Mouse (Mus musculus) MN1 (cell line): Measurements from ENCODE around the gene Mettl5.
A peak's percentile ranks its signal among the peaks of the same experiment; 100 is the strongest.

Experiments
- DNase-seq: peaks from one replicate; pipeline ENCODE4 v3.0.0-alpha.2; 2016; ENCODE audit warnings: low spot score

Mettl5 gene

DNA sequence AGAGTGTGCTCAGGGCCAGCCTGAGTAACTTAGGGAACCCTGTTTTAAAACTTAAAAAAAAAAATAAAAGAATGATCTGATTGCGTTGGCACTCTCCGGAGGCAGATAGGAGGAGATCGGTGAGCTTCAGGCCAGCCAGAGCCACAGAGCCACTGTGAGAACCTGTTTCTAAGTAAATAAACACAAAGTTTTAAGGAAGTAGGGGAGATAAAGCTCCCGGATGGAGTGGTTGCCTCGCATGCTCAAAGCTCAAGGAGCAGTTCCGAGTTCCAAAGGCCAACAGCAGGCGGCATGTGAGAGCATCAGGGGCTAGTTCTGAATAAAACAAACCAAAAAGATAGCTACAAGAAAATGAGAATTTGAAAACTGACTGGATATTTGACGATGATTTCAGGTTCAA is 29.0 kb downstream of the Mettl5 start:
- no peak for DNase-seq

DNA sequence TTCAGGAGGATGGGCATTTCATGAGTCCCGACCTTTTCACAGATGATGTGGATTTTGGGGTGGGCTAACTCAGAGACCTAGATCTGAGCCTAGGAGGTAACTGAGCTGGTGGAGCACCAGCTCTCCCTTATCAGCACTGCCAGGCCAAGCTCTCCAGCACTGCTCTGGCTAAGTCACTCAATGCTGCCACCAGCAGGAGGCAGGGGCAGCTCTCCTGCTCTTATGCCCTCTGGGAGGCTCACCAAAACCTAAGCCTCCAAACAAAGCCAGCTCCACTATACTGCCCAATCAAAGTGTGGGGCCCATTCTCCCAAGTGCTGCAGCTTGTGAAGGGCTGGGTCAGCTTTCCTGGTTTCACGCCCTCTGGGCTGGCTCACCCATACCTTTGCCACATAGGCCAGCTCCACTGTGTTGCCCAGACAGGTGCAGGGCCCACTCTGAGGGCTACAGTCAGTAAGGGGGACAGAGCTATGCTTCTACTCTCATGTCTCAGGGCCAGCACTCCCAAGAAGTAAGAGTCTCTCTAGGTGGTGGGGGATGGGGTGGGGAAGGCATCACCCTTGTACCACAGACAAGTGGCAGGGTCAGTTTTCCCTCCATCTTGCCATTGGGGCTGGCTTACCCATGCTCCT is 33.9 kb downstream of the Mettl5 start:
- DNase-seq = no peak

DNA sequence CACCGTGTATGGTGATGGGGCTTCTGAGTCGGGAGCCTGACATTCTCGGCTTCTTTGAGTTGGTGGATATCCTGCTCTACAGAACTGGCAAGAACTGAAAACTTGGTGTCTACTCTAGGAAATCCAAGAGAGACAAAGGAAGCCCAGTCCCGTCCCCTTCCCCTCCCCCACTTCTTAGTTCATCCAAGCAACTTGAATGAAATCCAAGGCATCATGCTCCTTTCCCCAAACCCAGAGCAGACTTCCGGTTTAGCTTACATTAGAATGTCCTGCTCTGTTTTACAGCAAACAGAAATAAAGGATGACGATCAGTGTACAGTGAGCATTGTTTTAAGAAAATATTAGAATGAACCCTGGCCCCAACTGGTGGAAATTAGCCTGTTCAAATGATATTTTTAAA is 36.2 kb downstream of the Mettl5 start:
- no peak for DNase-seq

DNA sequence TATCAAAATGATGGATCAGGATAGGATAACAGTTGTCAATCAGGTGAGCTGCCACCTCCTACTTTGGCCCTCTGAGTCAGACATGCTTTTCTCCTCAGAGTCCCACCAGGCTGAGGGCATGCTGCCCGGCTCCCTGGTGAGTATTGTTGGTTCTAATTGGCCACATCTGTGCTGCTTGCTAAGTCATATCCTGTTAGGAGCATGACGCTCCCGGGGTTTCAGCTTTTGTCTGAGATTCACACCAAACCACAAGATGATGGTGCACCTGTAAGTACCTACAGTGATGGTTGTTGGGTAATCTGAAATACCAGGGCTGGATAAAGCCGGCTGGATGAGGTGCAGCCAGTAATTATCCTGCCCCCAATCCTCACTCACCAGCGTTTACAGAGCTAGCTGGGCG is 45.2 kb downstream of the Mettl5 start:
- DNase-seq = no peak

DNA sequence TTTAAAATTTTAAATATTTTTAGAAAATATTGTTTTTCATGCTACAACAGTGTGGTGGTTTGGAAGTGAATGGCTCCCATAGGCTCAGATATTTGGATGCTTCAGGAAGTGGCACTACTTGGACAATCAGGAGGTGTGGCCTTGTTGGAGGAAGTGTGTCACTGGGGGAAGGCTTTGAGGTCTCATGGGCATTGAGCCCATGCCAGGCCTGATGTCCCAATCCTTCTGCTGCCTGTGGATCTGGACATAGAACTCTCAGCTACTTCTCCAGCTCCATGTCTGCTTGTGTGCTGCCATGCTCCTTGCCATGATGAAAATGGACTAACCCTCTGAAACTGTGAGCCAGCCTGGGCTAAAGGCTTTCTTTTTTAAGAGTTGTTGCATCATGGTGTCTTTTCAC is 46.7 kb downstream of the Mettl5 start:
- DNase-seq = no peak

DNA sequence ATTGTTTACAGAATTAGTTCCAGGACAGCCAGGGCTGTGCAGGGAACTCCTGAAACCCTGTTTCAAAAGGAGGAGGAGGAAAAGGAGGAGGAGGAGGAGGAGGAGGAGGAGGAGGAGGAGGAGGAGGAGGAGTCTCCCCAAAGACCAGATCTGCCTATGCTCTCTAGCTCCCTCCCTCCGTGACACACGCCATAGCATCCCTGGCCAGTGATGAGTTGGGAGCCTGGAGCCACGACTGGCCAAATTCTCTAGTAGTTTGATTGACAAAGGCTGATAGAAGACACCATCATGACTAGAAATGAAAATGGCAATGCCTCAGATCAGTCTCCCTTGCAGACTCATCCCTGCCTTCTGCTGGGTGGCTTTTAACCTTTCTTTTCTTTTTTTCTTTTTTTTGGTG is 47.4 kb downstream of the Mettl5 start:
- DNase-seq = no peak

DNA sequence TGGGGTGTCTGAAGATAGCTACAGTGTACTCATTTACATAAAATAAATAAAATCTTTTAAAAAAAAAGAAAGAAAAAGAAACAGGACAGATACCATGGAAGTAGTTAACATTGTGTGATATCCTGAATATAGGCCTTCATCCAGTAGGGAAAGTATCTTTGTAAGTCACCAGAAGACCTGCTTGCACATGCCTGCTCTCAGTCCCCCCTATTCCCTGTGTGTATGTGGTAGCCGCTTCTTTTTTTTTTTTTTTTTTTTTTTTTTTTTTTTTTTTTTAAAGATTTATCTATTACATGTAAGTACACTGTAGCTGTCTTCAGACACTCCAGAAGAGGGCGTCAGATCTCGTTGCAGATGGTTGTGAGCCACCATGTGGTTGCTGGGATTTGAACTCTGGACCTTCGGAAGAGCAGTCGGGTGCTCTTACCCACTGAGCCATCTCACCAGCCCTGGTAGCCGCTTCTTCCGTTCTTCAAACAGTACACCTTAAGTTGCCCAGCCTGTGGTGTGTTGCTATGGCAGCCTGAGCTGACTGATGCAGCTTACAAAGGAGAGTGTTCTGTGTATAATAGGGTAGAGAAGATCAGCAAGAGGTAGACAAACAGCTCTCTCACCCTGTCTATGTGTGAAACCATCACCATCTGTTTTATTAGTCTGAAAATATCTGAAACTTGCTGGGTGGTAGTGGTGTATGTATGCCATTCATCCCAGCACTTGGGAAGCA is 48.0 kb downstream of the Mettl5 start:
- no peak for DNase-seq

DNA sequence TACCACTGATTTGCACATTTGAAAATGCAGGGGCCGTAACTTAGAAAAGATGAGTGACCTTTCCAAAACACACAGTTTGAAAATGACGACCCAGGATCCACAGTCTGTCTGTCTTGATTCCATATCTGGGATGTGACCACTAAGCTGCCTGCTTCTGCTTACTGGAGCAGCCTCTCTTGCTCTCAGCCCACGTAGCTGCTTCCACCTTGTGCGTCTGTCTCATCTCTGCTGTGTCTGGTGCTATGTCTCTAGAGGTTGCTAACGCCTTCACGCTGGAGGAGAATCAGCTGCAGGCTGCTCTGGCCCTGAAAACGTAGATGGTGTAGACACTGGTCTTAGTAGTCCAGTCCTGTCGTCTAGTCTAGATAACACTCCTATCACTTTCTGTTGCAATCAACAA is 55.3 kb downstream of the Mettl5 start:
- no peak for DNase-seq

DNA sequence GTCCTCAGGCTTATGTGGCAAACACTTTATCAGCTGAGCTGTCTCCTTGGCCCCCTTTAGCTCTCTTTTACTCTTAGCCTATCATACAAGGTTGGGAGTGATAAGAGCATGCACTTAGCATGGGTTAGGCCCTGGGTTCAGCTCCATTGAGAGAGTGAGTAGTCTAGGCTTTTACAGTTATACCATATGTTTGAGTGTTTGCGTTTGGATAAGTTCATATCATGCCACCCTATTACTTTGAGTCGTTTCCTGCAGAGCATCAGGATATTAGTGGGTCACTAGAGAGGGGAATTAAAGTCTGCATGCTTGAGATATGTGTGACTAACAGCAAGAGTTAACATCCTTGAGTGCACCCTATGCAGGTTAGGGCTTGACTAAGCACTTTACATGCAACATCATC is 55.7 kb downstream of the Mettl5 start:
- DNase-seq = no peak

DNA sequence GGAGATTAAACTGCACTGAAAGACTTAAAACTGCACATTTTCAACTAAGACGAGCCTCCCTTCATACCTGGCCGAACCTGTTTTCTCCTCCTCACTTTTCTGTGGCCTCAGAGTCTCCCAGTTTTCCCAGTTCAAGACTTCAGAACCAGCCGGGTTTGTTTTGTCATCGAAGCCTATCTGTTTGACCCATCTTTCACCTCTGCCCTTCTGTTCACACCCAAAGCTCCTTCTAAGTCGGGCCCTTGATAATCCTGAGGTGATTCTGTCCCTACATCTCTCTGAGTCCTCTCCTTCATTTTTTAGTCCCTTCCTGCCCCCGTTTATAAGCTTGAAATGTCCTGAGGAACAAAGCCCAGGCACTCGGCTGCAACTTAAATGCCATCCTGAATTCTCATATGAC is 57.4 kb downstream of the Mettl5 start:
- DNase-seq = no peak

DNA sequence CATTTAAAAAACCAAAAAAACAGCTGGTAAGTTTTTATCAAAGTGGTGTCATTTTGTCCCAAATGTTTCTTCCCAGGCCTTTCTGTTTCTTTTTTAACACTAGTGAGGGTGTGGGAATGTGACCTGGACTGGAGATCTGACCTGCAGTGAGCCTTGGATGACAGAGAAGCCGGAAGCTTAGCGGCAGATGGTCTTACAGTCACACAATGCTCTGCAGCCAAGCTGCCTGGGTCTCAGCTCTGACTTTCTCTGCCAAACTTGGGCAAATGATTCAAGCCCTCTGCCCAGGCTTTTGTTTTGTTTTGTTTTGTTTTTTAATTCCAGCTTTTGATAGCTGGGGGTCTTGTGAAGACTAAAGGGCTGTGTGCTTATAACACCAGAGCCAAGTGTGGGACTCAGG is 59.0 kb downstream of the Mettl5 start:
- no peak for DNase-seq

DNA sequence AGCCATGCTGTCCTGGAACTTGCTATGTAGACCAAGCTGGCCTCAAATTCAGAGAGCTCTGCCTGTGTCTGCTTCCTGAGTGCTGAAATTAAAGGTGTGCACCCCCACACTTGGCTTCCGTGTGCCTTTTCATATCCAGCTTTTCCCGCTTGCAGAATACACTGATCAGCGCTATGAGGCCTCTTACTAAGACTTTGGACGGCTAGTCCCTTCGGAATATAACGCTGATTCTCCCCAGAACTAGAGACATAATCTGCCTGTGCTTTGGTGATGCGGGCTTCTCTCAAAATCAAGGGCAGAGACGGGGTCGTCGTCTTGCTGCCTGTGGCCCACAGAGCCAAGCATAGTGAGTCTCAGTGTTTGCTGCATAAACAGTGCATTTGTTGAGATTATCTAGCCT is 59.5 kb downstream of the Mettl5 start:
- no peak for DNase-seq

DNA sequence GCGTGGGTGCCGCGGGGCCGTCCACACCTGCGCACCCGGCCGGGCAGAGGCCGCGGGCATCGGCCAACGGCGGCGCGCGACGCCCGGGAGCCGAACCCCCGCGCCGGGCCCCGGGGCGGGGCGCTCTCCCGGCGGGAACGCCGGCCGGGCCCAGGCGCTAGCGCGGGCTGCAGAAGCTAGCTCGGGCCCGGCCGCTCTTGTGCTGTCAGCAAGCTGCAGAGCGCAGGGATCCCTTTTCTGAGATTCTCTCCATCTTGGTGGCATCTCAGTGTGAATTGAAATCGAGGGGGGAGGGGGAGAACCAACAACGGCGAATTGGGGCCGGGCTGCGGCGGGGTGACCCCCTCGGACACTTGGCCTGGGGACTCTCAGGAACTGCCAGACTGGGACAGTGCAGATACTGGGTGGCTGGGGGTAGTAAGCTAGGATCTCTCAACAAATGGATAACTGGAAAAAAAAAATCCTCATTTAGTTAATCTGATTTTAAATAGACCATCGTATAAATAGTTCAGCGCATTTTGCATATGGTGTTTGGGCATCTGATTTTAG is 62.2 kb downstream of the Mettl5 start:
- DNase-seq = no peak

DNA sequence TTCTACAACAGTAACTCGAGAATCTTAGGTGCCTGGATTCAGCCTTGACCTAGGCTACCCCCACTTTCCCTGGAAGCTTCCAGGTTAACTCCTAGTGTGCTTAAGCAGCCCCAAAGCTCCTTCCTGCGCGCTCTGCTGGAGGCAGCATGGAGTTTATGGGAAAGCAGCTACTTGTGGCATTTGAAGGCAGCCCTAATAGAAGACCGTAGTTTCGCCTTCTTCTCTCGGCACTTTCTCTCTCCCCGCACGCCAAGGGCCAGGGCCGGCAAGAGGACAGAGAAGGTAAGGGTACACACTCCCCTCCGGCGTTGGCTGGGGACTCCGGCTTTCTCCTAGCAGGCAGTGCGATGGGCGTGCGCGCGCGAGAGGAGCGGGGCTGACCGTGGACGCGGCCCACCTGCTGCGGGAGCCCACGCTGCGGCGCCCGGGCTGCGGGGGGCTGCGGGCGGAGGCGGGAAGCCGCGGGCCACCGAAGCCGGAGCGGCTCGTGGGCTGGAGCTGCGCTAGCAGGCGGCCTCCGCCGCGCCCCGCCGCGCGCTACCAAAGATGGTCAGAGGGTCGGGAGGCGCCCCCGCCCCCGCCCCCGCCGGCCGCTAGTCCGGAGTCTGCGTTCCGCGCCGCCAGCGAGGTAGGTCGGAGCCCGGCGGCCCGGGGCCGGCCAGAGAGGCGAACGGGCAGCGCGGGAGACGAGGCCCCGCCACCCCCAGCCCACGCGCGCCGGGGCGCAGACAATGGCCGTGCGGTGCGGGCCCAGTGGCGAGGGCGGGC is 62.9 kb downstream of the Mettl5 start:
- DNase-seq = peak; percentile 55

DNA sequence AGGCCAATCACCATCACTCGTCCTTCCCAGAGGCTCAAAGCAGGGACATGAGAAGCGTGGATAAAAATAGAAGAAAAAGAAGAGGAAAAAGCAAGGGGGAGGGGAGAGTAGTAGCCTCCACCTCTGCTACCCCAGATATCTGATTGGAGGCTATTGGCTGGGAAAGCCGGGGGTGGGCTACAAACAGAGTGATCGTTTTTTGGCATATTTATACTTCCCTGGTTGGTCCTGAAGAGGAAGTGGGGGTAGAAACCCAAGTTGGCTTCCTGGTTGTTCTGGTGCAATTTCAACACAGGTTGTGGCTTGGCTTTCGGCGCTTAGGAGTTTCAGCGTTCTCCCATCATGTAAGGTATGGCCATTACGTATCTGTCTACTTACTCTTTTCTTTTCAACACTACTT is 63.7 kb downstream of the Mettl5 start, which contains the start of gene Klhl23:
TSS of gene Klhl23 (plus strand) at position 234 of the 400 bp plus-strand sequence.
- no peak for DNase-seq
